Mouse (Mus musculus) CH12.LX (cell line): ENCODE results near the gene Rasl2-9. TPM values are rescaled to one million over a fixed set of nuclear protein-coding genes. Genes with fewer than 3 reads are reported as not detected.

Experiments
- DNase-seq: peaks from one replicate; pipeline ENCODE4 v3.0.0-alpha.2; 2013; ENCODE audit errors: extremely low read depth
- H3K27ac ChIP-seq: 2 replicates; pipeline ENCODE4 v1.5.1; 2012; ENCODE audit warnings: low read depth, mild to moderate bottlenecking, control low read depth, moderate library complexity; ENCODE audit not compliant: insufficient read depth
- H3K27me3 ChIP-seq: replicated peaks from 2 replicates; pipeline ENCODE3; 2012; ENCODE audit warnings: inconsistent platforms
- H3K36me3 ChIP-seq, 2 experiments: replicated peaks in 1 of 2; 2 replicates each; pipeline versions ENCODE3 to v1.6.1; 2012; ENCODE audit warnings: inconsistent platforms in 1 of 2, low read length in 1 of 2, mild to moderate bottlenecking in 1 of 2, mixed read lengths in 1 of 2, moderate library complexity in 1 of 2; ENCODE audit not compliant: control insufficient read depth in 1 of 2, insufficient read depth in 1 of 2
- H3K4me1 ChIP-seq, 2 experiments: 2 replicates each; pipeline ENCODE4 v1.6.1; 2012; ENCODE audit warnings: inconsistent platforms in 1 of 2, moderate library complexity in 1 of 2; ENCODE audit not compliant: insufficient read depth in 2 of 2, control insufficient read depth in 1 of 2
- H3K4me2 ChIP-seq: 2 replicates; pipeline ENCODE4 v1.6.1; 2012; ENCODE audit warnings: low read depth, mild to moderate bottlenecking, control low read depth; ENCODE audit not compliant: poor library complexity, insufficient read depth, severe bottlenecking
- H3K4me3 ChIP-seq, 3 experiments: fragments of 150-350 bp in 1 of 3; sonication (generic) in 1 of 3; replicated peaks in 1 of 3; 2 replicates each; pipeline versions ENCODE3 to v1.5.1; 2011 to 2012; ENCODE audit warnings: low read depth in 2 of 3, low read length in 2 of 3, mild to moderate bottlenecking in 2 of 3, moderate library complexity in 2 of 3, control low read depth in 1 of 3, improper control_type of control experiment in 1 of 3, inconsistent platforms in 1 of 3, mixed read lengths in 1 of 3; ENCODE audit not compliant: poor library complexity in 1 of 3
- H3K79me2 ChIP-seq: replicated peaks from 2 replicates; pipeline ENCODE4 v1.6.1; 2012; ENCODE audit warnings: mild to moderate bottlenecking, moderate library complexity; ENCODE audit not compliant: control insufficient read depth, poor library complexity, insufficient read depth, severe bottlenecking; ENCODE audit errors: extremely low read depth
- H3K9ac ChIP-seq: 2 replicates; pipeline ENCODE4 v1.6.1; 2012; ENCODE audit warnings: low read depth, mild to moderate bottlenecking, control low read depth, moderate library complexity; ENCODE audit not compliant: insufficient read depth
- H3K9me3 ChIP-seq: replicated peaks from 2 replicates; pipeline ENCODE3; 2012; ENCODE audit warnings: low read length, inconsistent platforms, mixed read lengths
- BHLHE40 ChIP-seq: IDR thresholded peaks from 2 replicates; pipeline ENCODE4 v1.6.1; 2011; ENCODE audit warnings: mild to moderate bottlenecking, low read depth, low read length, improper control_type of control experiment
- CHD2 ChIP-seq: IDR thresholded peaks from 2 replicates; pipeline ENCODE4 v1.6.1; 2011; ENCODE audit warnings: low read length, improper control_type of control experiment
- CTCF ChIP-seq, 2 experiments: IDR thresholded peaks in 1 of 2; conservative IDR thresholded peaks in 1 of 2; 2 replicates each; pipeline ENCODE4 v1.5.1; 2011 to 2012; ENCODE audit warnings: low read depth in 2 of 2, low read length in 2 of 2, improper control_type of control experiment in 1 of 2, inconsistent platforms in 1 of 2, mild to moderate bottlenecking in 1 of 2, moderate library complexity in 1 of 2
- E2F4 ChIP-seq: IDR thresholded peaks from 2 replicates; pipeline ENCODE4 v1.6.1; 2011; ENCODE audit warnings: low read depth, low read length, improper control_type of control experiment; ENCODE audit not compliant: insufficient replicate concordance
- EP300 ChIP-seq: IDR thresholded peaks from 2 replicates; pipeline ENCODE4 v1.6.1; 2011; ENCODE audit warnings: low read length, improper control_type of control experiment
- ETS1 ChIP-seq: conservative IDR thresholded peaks from 2 replicates; pipeline ENCODE4 v1.6.1; 2012; ENCODE audit warnings: low read depth, mild to moderate bottlenecking, inconsistent platforms, low read length, improper control_type of control experiment, moderate library complexity
- GABPA ChIP-seq: IDR thresholded peaks from 2 replicates; pipeline ENCODE4 v1.6.1; 2012; ENCODE audit warnings: low read depth, low read length, improper control_type of control experiment, inconsistent platforms; ENCODE audit not compliant: insufficient replicate concordance
- HCFC1 ChIP-seq: IDR thresholded peaks from 2 replicates; pipeline ENCODE4 v1.6.1; 2012; ENCODE audit warnings: low read depth, mild to moderate bottlenecking, inconsistent platforms, low read length, improper control_type of control experiment
- IRF4 ChIP-seq: IDR thresholded peaks from 2 replicates; pipeline ENCODE4 v1.6.1; 2014; ENCODE audit warnings: low read depth, mild to moderate bottlenecking, inconsistent platforms, low read length, improper control_type of control experiment
- JUND ChIP-seq: conservative IDR thresholded peaks from 2 replicates; pipeline ENCODE4 v1.6.1; 2011; ENCODE audit warnings: low read depth, low read length, improper control_type of control experiment
- KAT2A ChIP-seq: IDR thresholded peaks from 2 replicates; pipeline ENCODE4 v1.6.1; 2012; ENCODE audit warnings: low read length, improper control_type of control experiment, inconsistent platforms; ENCODE audit not compliant: insufficient replicate concordance
- MAX ChIP-seq: IDR thresholded peaks from 2 replicates; pipeline ENCODE4 v1.6.1; 2011; ENCODE audit warnings: low read length, improper control_type of control experiment
- MAZ ChIP-seq: IDR thresholded peaks from 2 replicates; pipeline ENCODE4 v1.6.1; 2012; ENCODE audit warnings: low read depth, mild to moderate bottlenecking, inconsistent platforms, low read length, improper control_type of control experiment, moderate library complexity
- MEF2A ChIP-seq: IDR thresholded peaks from 2 replicates; pipeline ENCODE4 v1.6.1; 2014; ENCODE audit warnings: low read depth, mild to moderate bottlenecking, inconsistent platforms, low read length, improper control_type of control experiment, borderline replicate concordance
- NRF1 ChIP-seq: IDR thresholded peaks from 2 replicates; pipeline ENCODE4 v1.6.1; 2014; ENCODE audit warnings: low read depth, mild to moderate bottlenecking, inconsistent platforms, low read length, improper control_type of control experiment, moderate library complexity
- POLR2A ChIP-seq: IDR thresholded peaks from 2 replicates; pipeline ENCODE4 v1.6.1; 2011; ENCODE audit warnings: low read depth, mild to moderate bottlenecking, improper control_type of control experiment, low read length
- POLR2AphosphoS2 ChIP-seq: IDR thresholded peaks from 2 replicates; pipeline ENCODE4 v1.6.1; 2011; ENCODE audit warnings: low read depth, low read length, improper control_type of control experiment
- RAD21 ChIP-seq: IDR thresholded peaks from 2 replicates; pipeline ENCODE4 v1.6.1; 2011; ENCODE audit warnings: low read depth, mild to moderate bottlenecking, low read length, improper control_type of control experiment, moderate library complexity
- RCOR1 ChIP-seq: conservative IDR thresholded peaks from 2 replicates; pipeline ENCODE4 v1.6.1; 2012; ENCODE audit warnings: low read depth, mild to moderate bottlenecking, inconsistent platforms, low read length, improper control_type of control experiment
- TBP ChIP-seq: conservative IDR thresholded peaks from 2 replicates; pipeline ENCODE4 v1.6.1; 2011; ENCODE audit warnings: low read depth, low read length, improper control_type of control experiment
- UBTF ChIP-seq: IDR thresholded peaks from 2 replicates; pipeline ENCODE4 v1.6.1; 2012; ENCODE audit warnings: low read depth, mild to moderate bottlenecking, inconsistent platforms, low read length, improper control_type of control experiment, moderate library complexity
- ZKSCAN1 ChIP-seq: IDR thresholded peaks from 2 replicates; pipeline ENCODE4 v1.6.1; 2012; ENCODE audit warnings: low read depth, inconsistent platforms, low read length, improper control_type of control experiment, borderline replicate concordance
- ZMIZ1 ChIP-seq: IDR thresholded peaks from 2 replicates; pipeline ENCODE4 v1.6.1; 2012; ENCODE audit warnings: low read depth, mild to moderate bottlenecking, inconsistent platforms, low read length, improper control_type of control experiment
- ZNF384 ChIP-seq: IDR thresholded peaks from 2 replicates; pipeline ENCODE4 v1.6.1; 2012; ENCODE audit warnings: low read depth, low read length, improper control_type of control experiment, inconsistent platforms
- dilution Hi-C: fragments of 300-500 bp; cut with MboI; formaldehyde crosslinking; loops from 2 replicates; pipeline ENCODE4 v1.14.3; 2020; ENCODE audit warnings: low sequenced_read_pairs; ENCODE audit not compliant: extremely low pct_unique_long_range_greater_than_20kb, extremely low pct_ligation_motif_present
- in situ Hi-C: fragments of 300-500 bp; cut with MboI; formaldehyde crosslinking; loops from 3 replicates; pipeline ENCODE4 v1.14.3; 2019; ENCODE audit warnings: low sequenced_read_pairs, low pct_ligation_motif_present, low pct_unique_long_range_greater_than_20kb, mixed read lengths
- polyA plus RNA-seq: library from polyadenylated mRNA; unstranded; fragments of >175 nt; gene quantifications from 2 replicates; pipeline ENCODE4 v1.2.1, GENCODE M21; 2012; ENCODE audit warnings: low read depth; ENCODE audit not compliant: insufficient read length
- total RNA-seq, 2 experiments: library from RNA; depleted of rRNA; stranded (reverse); fragments of 300-350 nt in 1 of 2; fragments of >200 nt in 1 of 2; gene quantifications; 2 replicates each; pipeline ENCODE4 v1.2.3; 2012 to 2014

The Rasl2-9 gene
- total and polyA plus RNA-seq, 3 experiments, result 2.9 to 4.2 (median 2.9) TPM

DNA sequence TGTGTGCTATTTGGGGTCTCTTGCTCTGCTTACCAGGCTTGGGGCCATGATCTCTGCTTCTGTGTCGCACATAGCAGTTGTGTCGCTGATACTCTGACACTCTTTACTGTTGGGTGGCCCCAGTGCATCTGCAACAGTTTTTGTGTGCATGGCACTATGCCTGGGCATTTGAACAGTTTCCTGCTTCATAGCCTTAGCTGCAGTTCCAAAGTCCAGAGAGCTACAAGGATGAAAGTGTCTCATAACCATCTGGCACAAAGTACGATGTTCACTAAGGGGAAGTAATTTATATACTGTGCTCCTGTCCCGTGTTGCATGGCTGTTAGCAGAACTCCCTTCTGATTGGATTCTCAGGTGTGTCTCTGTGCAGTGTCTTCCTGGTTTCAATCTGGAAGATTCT, 37.9 kb downstream of the Rasl2-9 start:
- Histone ChIP-seq H3K27ac (no peak overlapping the region), H3K9me3 (no peaks in the 10 kb centered on the region), H3K9ac (no peak overlapping the region), H3K4me3 (no peak overlapping the region), H3K27me3 (no peaks in the 10 kb centered on the region), H3K4me1 (peaks cover 7 to 41% of the 10 kb centered on the region in 2 experiments), H3K79me2 (peaks cover 81% of the 10 kb centered on the region), H3K36me3 (peaks cover 66 to 81% of the 10 kb centered on the region in 2 experiments), H3K4me2 (no peak overlapping the region)
- in situ Hi-C loops, result no loop called here
- dilution Hi-C loops, result no loop called here
- DNase-seq, result no peak
- TF ChIP-seq HCFC1, result no peak
- TF ChIP-seq IRF4, result no peak
- TF ChIP-seq POLR2A, result no peak
- no peak for TF ChIP-seq KAT2A
- TF ChIP-seq JUND, result no peak
- no peak for TF ChIP-seq GABPA
- TF ChIP-seq E2F4, result no peak
- TF ChIP-seq CTCF (conservative IDR thresholded peaks at IDR 0.05 in 1 of 2, IDR thresholded peaks at IDR 0.05 in 1 of 2; ENCODE audit: low read depth in 2 of 2, low read length in 2 of 2), result no peak
- no peak for TF ChIP-seq MAZ
- TF ChIP-seq ZKSCAN1, result no peak
- TF ChIP-seq NRF1, result no peak
- TF ChIP-seq MAX, result no peak
- TF ChIP-seq ETS1, result no peak
- no peak for TF ChIP-seq UBTF
- no peak for TF ChIP-seq POLR2AphosphoS2
- no peak for TF ChIP-seq TBP
- TF ChIP-seq RAD21, result no peak
- TF ChIP-seq EP300, result no peak
- TF ChIP-seq, all 38 proteins: peak for 0

DNA sequence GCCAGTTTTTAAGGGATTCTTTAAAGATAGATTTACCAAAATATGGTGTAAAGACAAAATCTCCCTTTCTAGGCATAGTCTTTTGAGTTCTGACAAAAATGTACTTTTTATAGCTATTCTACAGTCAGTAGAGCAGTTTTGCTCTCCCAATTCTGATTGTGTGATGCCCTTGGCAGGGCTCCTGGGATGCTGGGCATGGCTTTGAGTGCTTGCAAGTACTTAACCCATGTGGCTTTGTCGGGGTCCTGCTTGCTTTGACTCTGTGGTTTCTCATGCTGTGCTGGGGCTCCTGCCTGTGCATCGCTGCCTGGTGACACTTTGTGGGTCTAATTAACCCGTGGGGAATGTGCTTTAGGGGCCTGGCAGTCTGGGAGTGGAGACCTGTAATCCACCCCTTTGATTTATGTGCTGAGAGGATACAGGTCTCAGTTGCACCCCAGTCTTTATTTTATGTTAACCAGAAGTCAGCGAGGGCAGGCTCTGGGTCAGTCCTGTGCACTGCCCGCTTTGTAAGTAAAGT, 38.8 kb downstream of the Rasl2-9 start:
- H3K4me2 ChIP-seq, result no peak overlapping the region
- H3K4me1 ChIP-seq, result peaks cover 7 to 48% of the 10 kb centered on the region in 2 experiments
- no peak for TF ChIP-seq MEF2A
- TF ChIP-seq ZKSCAN1, result no peak
- no peak for TF ChIP-seq BHLHE40
- TF ChIP-seq RCOR1, result no peak
- no peak for TF ChIP-seq ZNF384
- TF ChIP-seq POLR2AphosphoS2, result no peak
- TF ChIP-seq NRF1, result no peak
- no peak for TF ChIP-seq IRF4
- TF ChIP-seq POLR2A, result no peak
- no peak for TF ChIP-seq HCFC1
- TF ChIP-seq CHD2, result no peak
- no peak for TF ChIP-seq ETS1
- TF ChIP-seq KAT2A, result no peak
- no peak for TF ChIP-seq EP300
- no peak for TF ChIP-seq ZMIZ1
- no peak for TF ChIP-seq MAX
- no peak for TF ChIP-seq GABPA
- DNase-seq, result no peak
- peaks cover 57 to 77% of the 10 kb centered on the region in 2 experiments for H3K36me3 ChIP-seq
- H3K27ac ChIP-seq, result no peak overlapping the region
- no peak overlapping the region for H3K4me3 ChIP-seq
- peaks cover 85% of the 10 kb centered on the region for H3K79me2 ChIP-seq
- no peaks in the 10 kb centered on the region for H3K9me3 ChIP-seq
- dilution Hi-C loops (no loop called here), in situ Hi-C loops (no loop called here)
- no peaks in the 10 kb centered on the region for H3K27me3 ChIP-seq
- no peak overlapping the region for H3K9ac ChIP-seq
